In the genomic region with DNA sequence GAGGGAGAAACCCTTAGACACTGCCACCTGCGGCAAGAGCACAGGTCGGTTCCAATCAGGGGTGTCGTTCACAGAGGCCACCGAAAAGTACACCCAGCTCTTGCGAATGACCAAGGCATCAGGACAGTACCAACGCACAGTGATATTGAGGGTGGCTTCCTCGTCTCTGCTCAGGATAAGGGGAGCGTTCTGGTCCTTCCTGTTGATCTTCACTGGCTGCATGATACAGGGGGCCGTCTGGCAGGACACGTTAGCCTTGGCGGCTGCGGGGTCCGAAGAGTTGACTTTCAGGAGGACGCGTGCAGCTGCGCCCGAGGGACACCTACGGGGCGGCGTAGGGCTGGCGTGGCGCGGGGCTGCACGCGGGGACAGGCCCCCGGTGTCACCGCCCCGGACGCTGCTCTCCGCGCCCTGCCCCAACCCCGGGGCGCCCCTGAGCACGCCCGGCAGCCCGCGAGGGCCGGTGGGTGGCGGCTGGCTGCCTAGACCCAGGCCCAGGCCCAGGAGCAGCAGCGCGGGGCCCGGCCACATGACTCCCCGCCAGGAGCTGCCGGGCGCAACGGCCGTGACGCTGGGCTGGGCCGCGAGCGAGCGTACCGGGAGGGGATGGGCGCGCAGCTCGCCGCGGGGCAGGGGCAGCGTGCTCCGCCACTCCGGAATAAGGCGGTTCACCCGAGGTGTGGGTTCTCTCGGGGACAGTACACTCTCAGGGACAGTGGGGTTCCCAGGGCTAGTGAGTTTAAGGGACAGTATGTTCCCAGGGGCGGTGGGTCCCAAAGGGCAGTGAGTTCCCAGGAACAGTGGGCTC, we compare ENCODE assay signal across 8 mouse cellular contexts. TPM values are rescaled to one million over a fixed set of nuclear protein-coding genes. Genes with fewer than 3 reads are reported as not detected.
DNase-seq lines count a peak whose midpoint lies in the region; ATAC-seq lines count a peak whose summit lies in the region.

A gene (minus strand): TSS at position 532 of the 808 bp plus-strand sequence.

- peak; percentile 85 for ATAC-seq in kidney, embryonic 15.5 days (replicated peaks; ENCODE audit: low FRiP score)

- WGBS in kidney, embryonic 15.5 days = 1% methylated on average over 57 of the region's 65 CpGs

- peaks cover 9% of the 10 kb centered on the region for H3K9me3 ChIP-seq in kidney, embryonic 15.5 days (replicated peaks)

- H3K36me3 ChIP-seq in kidney, embryonic 15.5 days = no peaks in the 10 kb centered on the region

- DNase-seq in adrenal gland, adult 18-20 months (ENCODE audit: low spot score in 2 of 2) = peak; percentile 51 to 52
- DNase-seq in adrenal gland, adult 8-10 months = no peak
- DNase-seq in urinary bladder, postnatal 14 days (ENCODE audit: low spot score) = peak; percentile 47
- no peak for DNase-seq in urinary bladder, postnatal 10 days (ENCODE audit: low spot score)
- DNase-seq in gastrocnemius, postnatal 4 days (ENCODE audit: low spot score in 2 of 2) = peak; percentile 33 to 40
- DNase-seq in lung, postnatal 10 days = peak; percentile 52
- DNase-seq in right cerebral cortex, postnatal 25 days = peak; percentile 59

- peaks cover 15% of the 10 kb centered on the region for H3K4me1 ChIP-seq in kidney, embryonic 15.5 days

- H3K4me3 ChIP-seq in kidney, embryonic 15.5 days (replicated peaks) = peak within 1 kb of the TSS; percentile 54

- H3K27me3 ChIP-seq in kidney, embryonic 15.5 days = peaks cover 22% of the 10 kb centered on the region

- H3K27ac ChIP-seq in kidney, embryonic 15.5 days = no peak within 1 kb of the TSS

- H3K9ac ChIP-seq in kidney, embryonic 15.5 days = peak within 1 kb of the TSS; percentile 63

- H3K4me2 ChIP-seq in kidney, embryonic 15.5 days = peak within 1 kb of the TSS; percentile 99

RNA-seq across cellular contexts. Expression of the gene that starts here (rescaled TPM):
- total RNA-seq in adrenal gland, adult 18-20 months (2021) = under 1 TPM; 0.16 to 0.23 TPM
- total RNA-seq in adrenal gland, adult 8-10 months (2022) = 1 to 10 TPM in 2 of 4 experiments, under 1 TPM in 2; 0.49 to 1.6 (median 0.95) TPM
- total RNA-seq in gastrocnemius, postnatal 4 days (2021) = under 1 TPM; 0.34 to 0.39 TPM
- polyA plus RNA-seq in kidney, embryonic 15.5 days (2015; fragmentation: Nextera tagmentation; extraction: Ambion mirVana) = 0.14 and 0.15 TPM in 2 replicates

Comparison
In these comparisons a context has a peak if more than half of its experiments do, and no peak if none do; other contexts are left out.
1. DNase-seq: peak in urinary bladder, postnatal 14 days (single experiment), lung, postnatal 10 days (single experiment) and right cerebral cortex, postnatal 25 days (single experiment); none in adrenal gland, adult 8-10 months (single experiment) and urinary bladder, postnatal 10 days (single experiment).
2. Peak in DNase-seq in adrenal gland, adult 18-20 months; RNA of the gene not detected or under 1 TPM.
3. Peak in DNase-seq in gastrocnemius, postnatal 4 days; RNA of the gene not detected or under 1 TPM.
4. Peak in ATAC-seq, H3K4me3 ChIP-seq, H3K9ac ChIP-seq and H3K4me2 ChIP-seq in kidney, embryonic 15.5 days; RNA of the gene not detected or under 1 TPM.